10 mouse cellular contexts compared by ENCODE assay signal in the genomic region with DNA sequence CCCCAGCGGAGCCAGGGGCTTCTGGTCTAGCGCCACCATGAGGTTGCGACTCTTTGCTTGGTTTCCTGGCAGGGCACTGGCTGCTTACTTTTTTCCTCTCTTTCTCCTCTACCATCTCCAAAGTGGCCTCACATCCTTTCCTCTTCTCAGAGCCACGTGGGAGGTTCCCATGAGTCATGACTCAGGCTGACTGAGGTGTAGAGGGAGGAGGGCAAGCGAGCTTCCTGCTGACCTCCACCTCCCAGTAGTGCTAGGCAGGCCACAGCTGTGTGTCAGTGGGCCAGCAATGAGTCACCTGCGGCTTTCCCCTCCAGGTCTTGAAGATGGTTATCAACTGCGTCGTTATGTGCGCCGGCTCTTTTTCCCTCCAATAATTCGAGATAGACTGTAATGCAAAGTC.
DNase-seq lines count a peak whose midpoint lies in the region; ATAC-seq and TF ChIP-seq lines count a peak whose summit lies in the region.
"Had no signal": no experiment of that assay in that cellular context is flagged by ENCODE, and none has a peak within 500 bp of the region (broad histone marks: within the 10 kb centered on the region; RNA-seq: fewer than 3 reads in every experiment).

No protein-coding gene starts in this region.

- no peak for TF ChIP-seq CTCF in layer of hippocampus, adult 2 months (conservative IDR thresholded peaks at IDR 0.05)

- DNase-seq in heart, postnatal 10 days, result no peak
- peak; percentile 81 for DNase-seq in urinary bladder, postnatal 14 days (ENCODE audit: low spot score)
- DNase-seq in urinary bladder, adult 2 months (ENCODE audit: low spot score), result no peak
- DNase-seq in layer of hippocampus, adult 2 months (ENCODE audit: low spot score in 2 of 2), result no peak
- DNase-seq in retina, postnatal 1 day, result no peak
- no peak for DNase-seq in spleen, adult 18-20 months

- peaks cover 37 to 46% of the 10 kb centered on the region in 2 experiments for H3K4me1 ChIP-seq in heart, embryonic 14.5 days (ENCODE audit: control insufficient read depth in 2 of 2, insufficient read depth in 2 of 2, low read length in 2 of 2)
- H3K4me1 ChIP-seq in intestine, embryonic 15.5 days (replicated peaks), result peaks cover 38% of the 10 kb centered on the region

- H3K36me3 ChIP-seq in heart, embryonic 14.5 days (ENCODE audit: control insufficient read depth, insufficient read depth, low read length), result no peaks in the 10 kb centered on the region
- H3K36me3 ChIP-seq in intestine, embryonic 15.5 days, result no peaks in the 10 kb centered on the region
- H3K36me3 ChIP-seq: heart, embryonic 13.5 days; liver, embryonic 12.5 days had no signal

- 74% methylated on average over 10 of the region's 11 CpGs for WGBS in heart, embryonic 14.5 days
- WGBS in intestine, embryonic 15.5 days, result 62% methylated on average over 11 of the region's 11 CpGs

- no peak overlapping the region for H3K9ac ChIP-seq in heart, embryonic 14.5 days (ENCODE audit: low read length)
- H3K9ac ChIP-seq in intestine, embryonic 15.5 days, result no peak overlapping the region
- H3K9ac ChIP-seq: heart, embryonic 13.5 days; liver, embryonic 12.5 days had no signal

- H3K9me3 ChIP-seq in heart, embryonic 14.5 days (ENCODE audit: control insufficient read depth, low read length), result no peaks in the 10 kb centered on the region
- H3K9me3 ChIP-seq in intestine, embryonic 15.5 days, result no peaks in the 10 kb centered on the region
- H3K9me3 ChIP-seq: heart, embryonic 13.5 days; liver, embryonic 12.5 days had no signal

- H3K27me3 ChIP-seq in heart, embryonic 14.5 days (ENCODE audit: control insufficient read depth, insufficient read depth, low read length), result no peaks in the 10 kb centered on the region
- no peaks in the 10 kb centered on the region for H3K27me3 ChIP-seq in intestine, embryonic 15.5 days (replicated peaks)
- H3K27me3 ChIP-seq: heart, embryonic 13.5 days had no signal

- H3K4me2 ChIP-seq in heart, embryonic 14.5 days (ENCODE audit: low read length), result no peak overlapping the region
- H3K4me2 ChIP-seq in intestine, embryonic 15.5 days (replicated peaks), result no peak overlapping the region
- H3K4me2 ChIP-seq: heart, embryonic 13.5 days; liver, embryonic 12.5 days had no signal

- intact Hi-C loops in heart, postnatal 10 days (cut with DNase I), result no loop called here

- H3K27ac ChIP-seq in heart, embryonic 14.5 days (replicated peaks in 1 of 2; ENCODE audit: control insufficient read depth in 1 of 2, insufficient read depth in 1 of 2, low read depth in 2 of 2, low read length in 2 of 2), result no peak overlapping the region
- H3K27ac ChIP-seq in intestine, embryonic 15.5 days, result no peak overlapping the region
- no peak overlapping the region for H3K27ac ChIP-seq in layer of hippocampus, adult 2 months
- H3K27ac ChIP-seq: heart, embryonic 13.5 days; liver, embryonic 12.5 days had no signal

- H3K4me3 ChIP-seq in heart, embryonic 14.5 days (ENCODE audit: control insufficient read depth in 1 of 2, insufficient read depth in 1 of 2, low read depth in 1 of 2, low read length in 2 of 2), result no peak overlapping the region
- no peak overlapping the region for H3K4me3 ChIP-seq in intestine, embryonic 15.5 days (replicated peaks)
- no peak overlapping the region for H3K4me3 ChIP-seq in layer of hippocampus, adult 2 months
- H3K4me3 ChIP-seq: heart, embryonic 13.5 days; liver, embryonic 12.5 days had no signal

- ATAC-seq in heart, embryonic 14.5 days (ENCODE audit: insufficient number of reproducible peaks, insufficient read depth, low FRiP score, low read depth), result 0 out of 2 replicates have a peak, but pooled peaks have one; percentile 36
- peak; percentile 44; the same call in 1 of the 2 replicates for ATAC-seq in intestine, embryonic 15.5 days
- ATAC-seq: liver, embryonic 12.5 days had no signal
